Mouse (Mus musculus) hindbrain, embryonic 12.5 days (tissue): Measurements from ENCODE around the gene Donson. TPM values are rescaled to one million over a fixed set of nuclear protein-coding genes. Genes with fewer than 3 reads are reported as not detected.

Experiments
- ATAC-seq: fragments of 200-750 bp; cut with Nextera tagmentation; 2 replicates; pipeline ENCODE4 v1.8.0; 2017; ENCODE audit warnings: moderate TSS enrichment; ENCODE audit not compliant: low FRiP score
- H3K27ac ChIP-seq: fragments of 300-500 bp; sonication (generic); 2 replicates; pipeline ENCODE4 v1.5.1; 2016; ENCODE audit warnings: mild to moderate bottlenecking
- H3K27me3 ChIP-seq: fragments of 300-500 bp; sonication (generic); 2 replicates; pipeline ENCODE4 v1.6.1; 2016; ENCODE audit warnings: mild to moderate bottlenecking
- H3K36me3 ChIP-seq: fragments of 300-500 bp; sonication (generic); 2 replicates; pipeline ENCODE4 v1.6.1; 2016; ENCODE audit warnings: mild to moderate bottlenecking
- H3K4me1 ChIP-seq: fragments of 300-500 bp; sonication (generic); 2 replicates; pipeline ENCODE4 v1.6.1; 2016
- H3K4me2 ChIP-seq: fragments of 300-500 bp; sonication (generic); replicated peaks from 2 replicates; pipeline ENCODE4 v1.6.1; 2016; ENCODE audit warnings: mild to moderate bottlenecking
- H3K4me3 ChIP-seq: fragments of 300-500 bp; sonication (generic); 2 replicates; pipeline ENCODE4 v1.5.1; 2016; ENCODE audit warnings: mild to moderate bottlenecking
- H3K9ac ChIP-seq: fragments of 300-500 bp; sonication (generic); 2 replicates; pipeline ENCODE4 v1.6.1; 2016; ENCODE audit warnings: mild to moderate bottlenecking, moderate library complexity
- H3K9me3 ChIP-seq: fragments of 300-500 bp; sonication (generic); replicated peaks from 2 replicates; pipeline ENCODE4 v1.6.1; 2016; ENCODE audit warnings: mild to moderate bottlenecking
- WGBS: fragments of 180-500 bp; shearing (Covaris S2); methylation state at CpG from one replicate; pipeline ENCODE4 v1.1.7; 2016; 5-methylcytosine and 5-hydroxymethylcytosine counted together
- polyA plus RNA-seq: library from polyadenylated mRNA; unstranded; fragments of >200 nt; fragmentation: Nextera tagmentation; extraction: Ambion mirVana; gene quantifications from 2 replicates; pipeline ENCODE4 v1.2.1, GENCODE M21; 2016

Donson gene
- polyA plus RNA-seq = 28.9 and 31.0 TPM in 2 replicates

DNA sequence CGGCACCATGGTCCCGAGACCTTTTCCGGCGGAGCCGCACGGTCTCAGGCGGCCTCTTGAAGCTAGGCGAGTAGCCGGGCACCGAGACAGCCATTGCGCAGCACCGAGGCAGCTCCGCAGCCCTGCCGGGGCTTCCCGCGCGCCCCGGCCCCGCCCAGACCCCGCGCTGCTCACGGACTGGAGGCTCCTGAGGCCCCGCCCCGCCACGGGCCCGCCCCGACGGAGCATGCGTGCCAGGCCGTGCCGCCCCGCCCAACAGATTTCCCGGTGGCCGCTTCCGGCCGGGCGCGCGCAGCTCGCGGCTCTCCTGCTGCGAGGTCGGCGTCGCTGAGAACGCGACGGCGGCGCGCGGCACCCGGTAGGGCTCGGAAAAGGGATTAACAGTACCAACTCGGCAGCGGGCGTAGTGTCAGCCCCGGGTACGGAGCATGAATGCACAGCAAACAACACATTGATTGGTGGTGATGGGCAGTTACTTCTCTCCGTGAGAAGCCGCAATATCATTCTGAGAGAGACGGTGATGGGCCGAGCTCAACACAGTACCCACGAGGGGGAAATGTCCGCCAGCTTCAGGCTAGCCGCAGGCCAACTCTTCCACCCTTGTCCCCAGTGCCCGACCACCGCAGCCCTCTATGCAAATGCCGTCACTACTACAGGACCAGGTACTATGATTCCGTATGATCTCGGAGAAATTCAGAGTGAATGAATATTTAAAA, at the start of gene Donson:
Gene Donson (minus strand): TSS at position 152 of the 716 bp plus-strand sequence.
- H3K9me3 ChIP-seq = no peaks in the 10 kb centered on the region
- peaks cover 24% of the 10 kb centered on the region for H3K36me3 ChIP-seq
- WGBS = under 1% methylated on average over 70 of the region's 71 CpGs
- peaks cover 18% of the 10 kb centered on the region for H3K4me1 ChIP-seq
- peak within 1 kb of the TSS; percentile 93 for H3K9ac ChIP-seq
- peak; percentile 100 for ATAC-seq
- H3K27ac ChIP-seq = peak within 1 kb of the TSS; percentile 88
- peak within 1 kb of the TSS; percentile 84 for H3K4me2 ChIP-seq
- H3K4me3 ChIP-seq = peak within 1 kb of the TSS; percentile 92
- H3K27me3 ChIP-seq = no peaks in the 10 kb centered on the region

DNA sequence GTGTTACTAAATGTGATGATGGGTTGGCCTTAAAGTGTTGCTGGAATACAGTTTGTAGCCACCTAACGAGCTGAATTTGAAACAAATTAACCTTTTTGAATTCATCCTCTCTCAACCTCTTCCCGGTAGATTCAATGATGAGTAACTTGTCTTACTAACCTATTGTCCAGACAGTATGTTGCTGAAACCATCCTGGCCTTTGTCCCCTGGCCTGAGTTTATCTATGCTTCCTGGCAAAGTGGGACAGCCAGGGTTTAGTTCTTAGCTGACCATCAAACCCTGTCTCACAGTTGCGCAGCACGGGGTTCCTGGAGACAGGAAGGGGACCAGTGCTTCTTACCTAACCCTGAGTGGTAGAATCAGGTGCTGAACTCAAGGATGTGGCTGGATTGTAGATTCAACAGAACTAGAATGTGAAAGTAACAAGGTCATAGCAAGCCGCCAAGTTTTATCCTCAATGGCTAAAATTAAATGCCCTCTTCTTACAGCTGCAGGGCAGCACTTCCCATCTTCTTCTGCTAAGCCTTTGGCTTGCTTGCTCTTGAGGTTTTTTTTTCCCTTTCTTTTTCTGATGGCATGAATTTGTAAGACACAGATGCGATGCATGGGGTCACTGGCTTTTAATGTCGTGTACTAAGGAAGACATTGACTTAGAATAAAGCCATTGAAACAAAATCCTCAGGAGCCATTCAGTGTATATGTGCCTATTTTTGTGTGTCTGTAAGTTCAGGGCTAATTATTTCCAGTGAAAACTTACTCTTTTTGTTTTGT, 47.7 kb upstream of the Donson start:
- H3K27me3 ChIP-seq = no peaks in the 10 kb centered on the region
- no peak overlapping the region for H3K9ac ChIP-seq
- H3K4me2 ChIP-seq = no peak overlapping the region
- 75% methylated on average over 7 of the region's 7 CpGs for WGBS
- peaks cover 68% of the 10 kb centered on the region for H3K4me1 ChIP-seq
- no peak for ATAC-seq
- H3K9me3 ChIP-seq = no peaks in the 10 kb centered on the region
- H3K4me3 ChIP-seq = no peak overlapping the region
- H3K27ac ChIP-seq = no peak overlapping the region
- no peaks in the 10 kb centered on the region for H3K36me3 ChIP-seq

DNA sequence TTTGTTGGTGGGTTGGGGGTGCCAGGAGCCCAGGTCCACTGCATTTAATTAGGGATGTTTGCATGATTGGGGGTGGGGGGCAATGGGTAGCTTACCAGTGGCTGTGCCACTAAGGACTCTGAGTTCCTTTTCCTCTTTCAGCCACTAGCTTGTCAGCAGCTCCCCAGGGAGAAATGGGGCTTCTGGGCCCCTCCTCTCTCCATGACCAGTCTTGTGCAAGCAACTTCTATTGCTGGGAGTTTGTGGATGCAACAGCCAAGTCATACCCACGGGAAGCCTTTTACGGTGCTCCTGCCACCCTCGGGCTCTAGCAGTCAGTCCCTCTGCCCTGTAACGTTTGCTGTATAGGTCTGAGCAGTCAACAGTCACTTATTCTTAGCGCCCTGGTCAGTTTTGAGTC, 46.2 kb upstream of the Donson start:
- ATAC-seq = no peak
- Histone ChIP-seq H3K9ac (no peak overlapping the region), H3K4me3 (no peak overlapping the region), H3K9me3 (no peaks in the 10 kb centered on the region), H3K27ac (no peak overlapping the region), H3K4me1 (peaks cover 59% of the 10 kb centered on the region), H3K36me3 (no peaks in the 10 kb centered on the region), H3K27me3 (no peaks in the 10 kb centered on the region), H3K4me2 (no peak overlapping the region)
- 68% methylated on average over 5 of the region's 5 CpGs for whole genome bisulfite sequencing

- WGBS = 75% methylated on average over 2 of the region's 2 CpGs
Observed at GRCm38 (mm10) chr16:91732816-91733215, 44.2 kb upstream of the Donson start.

GRCm38 (mm10) chr16:91730446-91730845, 41.9 kb upstream of the Donson start:
- Histone ChIP-seq H3K4me1 (peaks cover 44% of the 10 kb centered on the region), H3K4me3 (peak overlapping the region; percentile 96), H3K36me3 (no peaks in the 10 kb centered on the region), H3K9me3 (no peaks in the 10 kb centered on the region), H3K4me2 (peak overlapping the region; percentile 55), H3K9ac (peak overlapping the region; percentile 100), H3K27ac (peak overlapping the region; percentile 97), H3K27me3 (no peaks in the 10 kb centered on the region)
- under 1% methylated on average over 11 of the region's 11 CpGs for WGBS
- no peak for ATAC-seq

More at GRCm38 (mm10) chr16:91732816-91733215, 44.2 kb upstream of the Donson start:
- no peak overlapping the region for H3K27ac ChIP-seq
- no peak overlapping the region for H3K4me2 ChIP-seq
- peaks cover 53% of the 10 kb centered on the region for H3K4me1 ChIP-seq
- no peaks in the 10 kb centered on the region for H3K9me3 ChIP-seq
- no peak overlapping the region for H3K9ac ChIP-seq
- ATAC-seq = no peak
- no peak overlapping the region for H3K4me3 ChIP-seq
- no peaks in the 10 kb centered on the region for H3K27me3 ChIP-seq
- H3K36me3 ChIP-seq = no peaks in the 10 kb centered on the region

DNA sequence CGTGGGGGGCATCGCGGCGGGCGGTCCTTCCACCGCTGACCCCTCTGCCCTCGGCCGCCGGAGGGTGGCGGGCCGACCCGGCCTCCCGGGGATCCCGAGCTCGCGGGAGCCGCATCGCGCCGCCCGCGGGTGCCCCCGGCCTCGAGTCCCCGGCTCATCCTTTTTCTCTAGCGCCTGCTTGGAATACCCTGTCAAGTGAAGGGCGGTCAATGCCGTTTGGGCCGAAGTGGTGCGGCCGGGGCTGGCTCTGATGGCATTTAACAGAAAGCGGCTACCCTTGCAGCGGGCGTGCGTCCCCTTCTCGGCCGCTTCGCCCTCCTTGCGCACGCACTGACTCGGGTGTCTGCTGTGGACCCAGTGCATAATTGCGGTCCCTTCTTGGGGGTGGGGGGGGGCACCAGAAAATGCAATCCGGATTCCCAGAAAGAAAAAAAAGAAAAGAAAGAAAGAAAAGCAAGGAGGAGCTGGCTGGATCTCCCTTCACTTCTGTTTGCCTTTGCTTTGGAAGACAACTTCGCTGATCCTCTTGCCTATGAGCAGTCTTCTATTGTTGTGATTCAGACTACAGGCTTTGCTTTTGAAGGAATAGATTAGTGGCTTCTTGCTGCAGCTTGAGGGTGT, 41.4 kb upstream of the Donson start:
- WGBS = under 1% methylated on average over 43 of the region's 44 CpGs
- ATAC-seq = peak; percentile 0; the same call in 1 of the 2 replicates
- peak overlapping the region; percentile 100 for H3K9ac ChIP-seq
- peaks cover 39% of the 10 kb centered on the region for H3K4me1 ChIP-seq
- no peaks in the 10 kb centered on the region for H3K27me3 ChIP-seq
- peak overlapping the region; percentile 55 for H3K4me2 ChIP-seq
- peak overlapping the region; percentile 96 for H3K4me3 ChIP-seq
- H3K9me3 ChIP-seq = no peaks in the 10 kb centered on the region
- peaks cover 3% of the 10 kb centered on the region; the same call in 1 of the 2 replicates for H3K36me3 ChIP-seq
- peak overlapping the region; percentile 97 for H3K27ac ChIP-seq

- Histone ChIP-seq H3K4me2 (peak within 1 kb of the TSS; percentile 55), H3K4me1 (peaks cover 30% of the 10 kb centered on the region), H3K27ac (peak within 1 kb of the TSS; percentile 97), H3K4me3 (peak within 1 kb of the TSS; percentile 96), H3K9ac (peak within 1 kb of the TSS; percentile 100), H3K9me3 (no peaks in the 10 kb centered on the region), H3K27me3 (no peaks in the 10 kb centered on the region), H3K36me3 (peaks cover 10% of the 10 kb centered on the region; the same call in 1 of the 2 replicates)
- ATAC-seq = peak; percentile 96
- WGBS = under 1% methylated on average over 28 of the region's 33 CpGs
Observed at GRCm38 (mm10) chr16:91729066-91729482, 40.5 kb upstream of the Donson start, which contains the start of gene Itsn1. Gene Itsn1, plus strand, starts transcription at chr16:91729281.

- peak within 1 kb of the TSS; percentile 97 for H3K27ac ChIP-seq
- H3K4me2 ChIP-seq = peak within 1 kb of the TSS; percentile 55
- H3K36me3 ChIP-seq = peaks cover 10% of the 10 kb centered on the region; the same call in 1 of the 2 replicates
- peak; percentile 96 for ATAC-seq
- H3K4me3 ChIP-seq = peak within 1 kb of the TSS; percentile 96
- no peaks in the 10 kb centered on the region for H3K27me3 ChIP-seq
- H3K4me1 ChIP-seq = peaks cover 28% of the 10 kb centered on the region
- no peaks in the 10 kb centered on the region for H3K9me3 ChIP-seq
- 1% methylated on average over 46 of the region's 46 CpGs for WGBS
- H3K9ac ChIP-seq = peak within 1 kb of the TSS; percentile 100
Observed at GRCm38 (mm10) chr16:91728123-91729065, 39.8 kb upstream of the Donson start, which contains the start of gene Cryzl1. Gene Cryzl1, minus strand, starts transcription at chr16:91728975.

DNA sequence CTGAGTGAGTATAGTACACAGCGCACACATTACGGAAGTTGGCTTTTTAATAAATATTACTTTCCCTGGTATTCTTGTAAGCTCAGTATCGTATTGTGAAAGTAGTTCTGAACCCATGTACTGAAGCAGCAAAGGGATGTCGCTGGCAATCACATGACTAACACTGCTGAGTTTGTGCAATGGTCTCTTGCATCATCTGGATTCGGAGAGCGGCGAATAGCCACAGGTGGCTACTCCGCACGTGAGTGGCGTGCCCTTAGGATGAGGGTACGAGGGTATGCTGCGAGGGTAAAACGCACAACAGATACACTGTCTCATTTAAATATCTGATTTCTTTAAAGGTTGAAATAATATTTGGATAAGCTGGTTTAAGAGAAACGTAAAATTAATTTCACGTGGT, 38.9 kb upstream of the Donson start:
- WGBS = 90% methylated on average over 15 of the region's 15 CpGs
- Histone ChIP-seq H3K9me3 (no peaks in the 10 kb centered on the region), H3K4me3 (peak overlapping the region; percentile 96), H3K27me3 (no peaks in the 10 kb centered on the region), H3K27ac (no peak overlapping the region), H3K4me2 (peak overlapping the region; percentile 55), H3K36me3 (peaks cover 10% of the 10 kb centered on the region; the same call in 1 of the 2 replicates), H3K9ac (no peak overlapping the region), H3K4me1 (peaks cover 28% of the 10 kb centered on the region)
- ATAC-seq = no peak

DNA sequence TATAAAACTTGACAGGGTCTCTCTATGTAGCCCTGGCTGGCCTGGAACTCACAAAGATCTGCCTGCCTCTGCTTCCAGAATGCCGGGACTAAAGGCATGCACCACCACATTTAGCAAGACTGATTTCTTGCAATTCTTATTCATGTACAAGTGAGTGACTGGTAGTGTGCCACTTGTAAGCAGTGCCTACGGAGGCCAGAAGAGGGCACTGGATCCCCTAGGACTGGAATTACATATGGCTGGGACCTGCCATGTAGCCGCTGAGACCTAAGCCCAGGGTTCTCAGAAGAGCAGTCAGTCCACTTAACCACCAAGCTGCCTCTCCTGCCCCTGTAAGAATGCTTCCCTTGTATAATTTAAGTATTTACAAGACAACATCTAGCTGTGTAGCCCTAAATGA, 35.7 kb upstream of the Donson start:
- H3K4me3 ChIP-seq = no peak overlapping the region
- H3K27ac ChIP-seq = no peak overlapping the region
- H3K36me3 ChIP-seq = peaks cover 24% of the 10 kb centered on the region
- no peak for ATAC-seq
- no peaks in the 10 kb centered on the region for H3K9me3 ChIP-seq
- no peak overlapping the region for H3K4me2 ChIP-seq
- H3K4me1 ChIP-seq = peaks cover 14% of the 10 kb centered on the region
- H3K27me3 ChIP-seq = no peaks in the 10 kb centered on the region
- H3K9ac ChIP-seq = no peak overlapping the region
- WGBS = 50% methylated on average over 3 of the region's 3 CpGs

GRCm38 (mm10) chr16:91717399-91717798, 28.8 kb upstream of the Donson start:
- Histone ChIP-seq H3K4me1 (no peaks in the 10 kb centered on the region), H3K36me3 (peaks cover 56% of the 10 kb centered on the region), H3K27me3 (no peaks in the 10 kb centered on the region), H3K9ac (no peak overlapping the region), H3K4me2 (no peak overlapping the region), H3K4me3 (no peak overlapping the region), H3K27ac (no peak overlapping the region), H3K9me3 (no peaks in the 10 kb centered on the region)
- no peak for ATAC-seq
- 88% methylated on average over 4 of the region's 4 CpGs for WGBS
